Mouse (Mus musculus) liver, postnatal 0 days (tissue): ENCODE measurements around the gene Cfap298.

ENCODE experiments used
- CTCF ChIP-seq: sonication (generic); IDR thresholded peaks from 2 replicates; pipeline ENCODE4 v1.5.1; 2016; ENCODE audit warnings: antibody characterized with exemption, low read depth
- EP300 ChIP-seq: IDR thresholded peaks from 2 replicates; pipeline ENCODE4 v1.6.1; 2016; ENCODE audit warnings: antibody characterized with exemption, low read depth, mild to moderate bottlenecking

DNA sequence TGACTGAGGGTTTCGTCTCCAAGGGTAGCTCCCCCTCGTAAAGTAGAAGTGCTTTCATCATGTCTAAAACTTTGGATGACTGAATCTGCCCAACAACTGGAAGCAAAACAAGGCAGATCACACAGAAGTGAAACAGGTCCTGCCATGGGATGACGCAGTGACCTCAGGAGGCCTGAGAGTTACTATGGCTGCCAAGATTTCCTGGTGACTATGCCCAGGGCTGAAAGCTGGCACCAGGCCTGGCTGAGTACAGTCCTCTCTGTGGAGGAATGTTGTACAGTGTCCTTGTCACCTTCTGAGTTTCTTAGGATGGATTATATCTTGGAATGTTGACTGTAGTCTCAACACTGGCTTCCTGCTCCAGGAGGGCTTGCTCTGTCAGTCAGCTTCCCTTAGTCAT, 37.3 kb downstream of the Cfap298 start:
- TF ChIP-seq CTCF (no peak), EP300 (no peak)
